Mouse (Mus musculus) T-helper 1 cell (primary cell): Measurements from ENCODE around the gene Zfp637.

Experiments used
- in situ Hi-C: fragments of 300-600 bp; cut with MboI, MseI; formaldehyde crosslinking; loops from one replicate; pipeline ENCODE4 v1.15.1; 2025; ENCODE audit warnings: high pct_unique_total_duplicates

The Zfp637 gene

GRCm38 (mm10) chr6:117840686-117841510, at the start of gene Zfp637:
Zfp637 (plus strand) TSS chr6:117841180.
- in situ Hi-C loops: loop anchor here (10.0 kb wide), 1 partner anchor 84 kb away; no protein-coding TSS in a partner anchor

- in situ Hi-C loops: no loop called here
Measured at GRCm38 (mm10) chr6:117795251-117795650, 45.7 kb upstream of the Zfp637 start.

- in situ Hi-C loops: loop anchor here (25.0 kb wide), 1 partner anchor 1039 kb away; no protein-coding TSS in a partner anchor
Measured at GRCm38 (mm10) chr6:117800824-117801223, 40.2 kb upstream of the Zfp637 start.

GRCm38 (mm10) chr6:117801801-117802200, 39.2 kb upstream of the Zfp637 start:
- in situ Hi-C loops: loop anchor here (25.0 kb wide), 1 partner anchor 1040 kb away; no protein-coding TSS in a partner anchor

GRCm38 (mm10) chr6:117807756-117808155, 33.2 kb upstream of the Zfp637 start:
- in situ Hi-C loops: loop anchor here (25.0 kb wide), 1 partner anchor 1045 kb away; no protein-coding TSS in a partner anchor

- in situ Hi-C loops: loop anchor here (5.0 to 25.0 kb wide), 2 partner anchors 43 to 1048 kb away; no protein-coding TSS in a partner anchor
Measured at GRCm38 (mm10) chr6:117809816-117810215, 31.2 kb upstream of the Zfp637 start.

- in situ Hi-C loops: loop anchor here (5.0 to 25.0 kb wide), 2 partner anchors 43 to 1048 kb away; no protein-coding TSS in a partner anchor
Measured at GRCm38 (mm10) chr6:117810717-117811116, 30.3 kb upstream of the Zfp637 start.

- in situ Hi-C loops: loop anchor here (5.0 to 25.0 kb wide), 2 partner anchors 44 to 1049 kb away; no protein-coding TSS in a partner anchor
Measured at GRCm38 (mm10) chr6:117811256-117811655, 29.7 kb upstream of the Zfp637 start.

- in situ Hi-C loops: loop anchor here (5.0 to 25.0 kb wide), 2 partner anchors 47 to 1052 kb away; no protein-coding TSS in a partner anchor
Measured at GRCm38 (mm10) chr6:117814681-117815080, 26.3 kb upstream of the Zfp637 start.

- in situ Hi-C loops: loop anchor here (25.0 kb wide), 1 partner anchor 1055 kb away; no protein-coding TSS in a partner anchor
Measured at GRCm38 (mm10) chr6:117817108-117817541, 23.9 kb upstream of the Zfp637 start.

- in situ Hi-C loops: loop anchor here (5.0 to 25.0 kb wide), 3 partner anchors 148 to 1058 kb away; no protein-coding TSS in a partner anchor
Measured at GRCm38 (mm10) chr6:117820327-117820726, 20.7 kb upstream of the Zfp637 start.

- in situ Hi-C loops: no loop called here
Measured at GRCm38 (mm10) chr6:117825369-117825768, 15.6 kb upstream of the Zfp637 start.

GRCm38 (mm10) chr6:117828273-117828672, 12.7 kb upstream of the Zfp637 start:
- in situ Hi-C loops: no loop called here

- in situ Hi-C loops: loop anchor here (10.0 kb wide), 1 partner anchor 83 kb away; no protein-coding TSS in a partner anchor
Measured at GRCm38 (mm10) chr6:117841511-117841955, 553 bp downstream of the Zfp637 start.

- in situ Hi-C loops: loop anchor here (10.0 kb wide), 1 partner anchor 80 kb away; no protein-coding TSS in a partner anchor
Measured at GRCm38 (mm10) chr6:117844597-117844996, 3.6 kb downstream of the Zfp637 start.

GRCm38 (mm10) chr6:117846671-117847070, 5.7 kb downstream of the Zfp637 start:
- in situ Hi-C loops: loop anchor here (10.0 kb wide), 1 partner anchor 78 kb away; no protein-coding TSS in a partner anchor

GRCm38 (mm10) chr6:117847772-117848171, 6.8 kb downstream of the Zfp637 start:
- in situ Hi-C loops: loop anchor here (10.0 kb wide), 1 partner anchor 77 kb away; no protein-coding TSS in a partner anchor

GRCm38 (mm10) chr6:117848577-117848976, 7.6 kb downstream of the Zfp637 start:
- in situ Hi-C loops: loop anchor here (10.0 kb wide), 1 partner anchor 76 kb away; no protein-coding TSS in a partner anchor

- in situ Hi-C loops: no loop called here
Measured at GRCm38 (mm10) chr6:117851747-117852146, 10.8 kb downstream of the Zfp637 start.

GRCm38 (mm10) chr6:117857990-117858389, 17.0 kb downstream of the Zfp637 start:
- in situ Hi-C loops: no loop called here

- in situ Hi-C loops: loop anchor here (5.0 kb wide), 1 partner anchor 55 kb away; no protein-coding TSS in a partner anchor
Measured at GRCm38 (mm10) chr6:117861848-117862247, 20.9 kb downstream of the Zfp637 start, which contains the start of gene Zfp239. Zfp239 (plus strand) TSS chr6:117862100.

- in situ Hi-C loops: loop anchor here (5.0 kb wide), 1 partner anchor 55 kb away; no protein-coding TSS in a partner anchor
Measured at GRCm38 (mm10) chr6:117862465-117862864, 21.5 kb downstream of the Zfp637 start.
